Mouse (Mus musculus) MEL (cell line): ENCODE data around the gene Gtpbp1. TPM values are rescaled to one million over a fixed set of nuclear protein-coding genes. Genes with fewer than 3 reads are reported as not detected.

Source experiments
- DNase-seq: peaks from one replicate; pipeline ENCODE4 v3.0.0; 2011; ENCODE audit warnings: low read depth, low spot score
- H3K27ac ChIP-seq: 2 replicates; pipeline ENCODE4 v1.5.1; 2012; ENCODE audit warnings: low read depth, mild to moderate bottlenecking, control low read depth, low read length, moderate library complexity; ENCODE audit not compliant: control insufficient read depth
- H3K27me3 ChIP-seq, 2 experiments: fragments of 150-350 bp in 1 of 2; sonication (generic) in 1 of 2; 2 replicates each; pipeline ENCODE4 v1.6.1; 2012; ENCODE audit warnings: low read length in 2 of 2, mild to moderate bottlenecking in 2 of 2, improper control_type of control experiment in 1 of 2, moderate library complexity in 1 of 2; ENCODE audit not compliant: insufficient read depth in 2 of 2, control insufficient read depth in 1 of 2
- H3K36me3 ChIP-seq, 2 experiments: 2 replicates each; pipeline ENCODE4 v1.6.1; 2012 to 2014; ENCODE audit warnings: low read length in 2 of 2, improper control_type of control experiment in 1 of 2, inconsistent platforms in 1 of 2, mild to moderate bottlenecking in 1 of 2; ENCODE audit not compliant: insufficient read depth in 2 of 2, control insufficient read depth in 1 of 2
- H3K4me1 ChIP-seq, 2 experiments: fragments of 150-350 bp in 1 of 2; sonication (generic) in 1 of 2; 2 replicates each; pipeline ENCODE4 v1.6.1; 2012; ENCODE audit warnings: low read length in 2 of 2, improper control_type of control experiment in 1 of 2, mild to moderate bottlenecking in 1 of 2; ENCODE audit not compliant: insufficient read depth in 2 of 2, control insufficient read depth in 1 of 2
- H3K4me3 ChIP-seq, 2 experiments: fragments of 150-350 bp in 1 of 2; sonication (generic) in 1 of 2; 2 replicates each; pipeline ENCODE4 v1.5.1; 2012; ENCODE audit warnings: low read depth in 2 of 2, low read length in 2 of 2, mild to moderate bottlenecking in 2 of 2, moderate library complexity in 2 of 2, control low read depth in 1 of 2, improper control_type of control experiment in 1 of 2; ENCODE audit not compliant: control insufficient read depth in 1 of 2, insufficient read depth in 1 of 2
- H3K79me2 ChIP-seq: 2 replicates; pipeline ENCODE4 v1.6.1; 2012; ENCODE audit warnings: mild to moderate bottlenecking, low read length, moderate library complexity; ENCODE audit not compliant: control insufficient read depth, poor library complexity, insufficient read depth
- H3K9ac ChIP-seq: 2 replicates; pipeline ENCODE4 v1.6.1; 2012; ENCODE audit warnings: low read depth, mild to moderate bottlenecking, control low read depth, low read length, moderate library complexity; ENCODE audit not compliant: control insufficient read depth, poor library complexity, severe bottlenecking
- H3K9me3 ChIP-seq: fragments of 150-350 bp; sonication (generic); replicated peaks from 2 replicates; pipeline ENCODE4 v1.6.1; 2012; ENCODE audit warnings: mild to moderate bottlenecking, low read length, improper control_type of control experiment, moderate library complexity; ENCODE audit not compliant: insufficient read depth
- CHD1 ChIP-seq: IDR thresholded peaks from 2 replicates; pipeline ENCODE4 v1.6.1; 2012; ENCODE audit warnings: low read depth, mild to moderate bottlenecking, inconsistent platforms, low read length, improper control_type of control experiment
- CTCF ChIP-seq, 3 experiments: IDR thresholded peaks in 2 of 3; conservative IDR thresholded peaks in 1 of 3; 2 replicates each; pipeline ENCODE4 v1.5.1; 2011 to 2012; ENCODE audit warnings: low read length in 3 of 3, low read depth in 2 of 3, mild to moderate bottlenecking in 2 of 3, improper control_type of control experiment in 1 of 3, inconsistent platforms in 1 of 3, mixed read lengths in 1 of 3, moderate library complexity in 1 of 3; ENCODE audit not compliant: control insufficient read depth in 1 of 3, insufficient read depth in 1 of 3, poor library complexity in 1 of 3, severe bottlenecking in 1 of 3
- E2F4 ChIP-seq: IDR thresholded peaks from 2 replicates; pipeline ENCODE4 v1.6.1; 2011; ENCODE audit warnings: low read depth, low read length, improper control_type of control experiment, borderline replicate concordance
- ELF1 ChIP-seq: IDR thresholded peaks from 2 replicates; pipeline ENCODE4 v1.6.1; 2014; ENCODE audit warnings: low read depth, mild to moderate bottlenecking, inconsistent platforms, low read length, improper control_type of control experiment, moderate library complexity
- ETS1 ChIP-seq: IDR thresholded peaks from 2 replicates; pipeline ENCODE4 v1.6.1; 2012; ENCODE audit warnings: low read depth, mild to moderate bottlenecking, inconsistent platforms, low read length, improper control_type of control experiment, moderate library complexity
- JUND ChIP-seq: IDR thresholded peaks from 2 replicates; pipeline ENCODE4 v1.6.1; 2011; ENCODE audit warnings: low read depth, mild to moderate bottlenecking, improper control_type of control experiment, low read length
- MAFK ChIP-seq: IDR thresholded peaks from 2 replicates; pipeline ENCODE4 v1.6.1; 2011; ENCODE audit warnings: low read depth, mild to moderate bottlenecking, low read length, improper control_type of control experiment, borderline replicate concordance
- MAZ ChIP-seq: IDR thresholded peaks from 2 replicates; pipeline ENCODE4 v1.6.1; 2012; ENCODE audit warnings: low read depth, mild to moderate bottlenecking, inconsistent platforms, low read length, improper control_type of control experiment
- MEF2A ChIP-seq: IDR thresholded peaks from 2 replicates; pipeline ENCODE4 v1.6.1; 2014; ENCODE audit warnings: low read depth, mild to moderate bottlenecking, inconsistent platforms, low read length, improper control_type of control experiment; ENCODE audit not compliant: poor library complexity, insufficient replicate concordance, severe bottlenecking; ENCODE audit errors: extremely low read depth
- MXI1 ChIP-seq: IDR thresholded peaks from 2 replicates; pipeline ENCODE4 v1.6.1; 2011; ENCODE audit warnings: mild to moderate bottlenecking, low read depth, low read length, improper control_type of control experiment
- MYB ChIP-seq: IDR thresholded peaks from 2 replicates; pipeline ENCODE4 v1.6.1; 2011; ENCODE audit warnings: mild to moderate bottlenecking, low read depth, low read length, improper control_type of control experiment
- MYC ChIP-seq: IDR thresholded peaks from 2 replicates; pipeline ENCODE4 v1.6.1; 2011; ENCODE audit warnings: low read depth, mild to moderate bottlenecking, low read length, improper control_type of control experiment, moderate library complexity
- POLR2A ChIP-seq, 2 experiments: IDR thresholded peaks; 2 replicates each; pipeline ENCODE4 v1.6.1; 2011 to 2012; ENCODE audit warnings: low read length in 2 of 2, mild to moderate bottlenecking in 2 of 2, control low read depth in 1 of 2, improper control_type of control experiment in 1 of 2, low read depth in 1 of 2, moderate library complexity in 1 of 2; ENCODE audit not compliant: control insufficient read depth in 1 of 2, insufficient read depth in 1 of 2, poor library complexity in 1 of 2
- POLR2AphosphoS5 ChIP-seq: IDR thresholded peaks from 2 replicates; pipeline ENCODE4 v1.6.1; 2012; ENCODE audit warnings: low read depth, borderline replicate concordance, mild to moderate bottlenecking, inconsistent platforms, low read length, moderate library complexity, mixed read lengths
- RAD21 ChIP-seq: IDR thresholded peaks from 2 replicates; pipeline ENCODE4 v1.6.1; 2011; ENCODE audit warnings: mild to moderate bottlenecking, low read depth, low read length, improper control_type of control experiment
- RCOR1 ChIP-seq: IDR thresholded peaks from 2 replicates; pipeline ENCODE4 v1.6.1; 2012; ENCODE audit warnings: low read depth, mild to moderate bottlenecking, inconsistent platforms, low read length, improper control_type of control experiment
- SIN3A ChIP-seq: IDR thresholded peaks from 2 replicates; pipeline ENCODE4 v1.6.1; 2012; ENCODE audit warnings: low read length, improper control_type of control experiment, inconsistent platforms
- TAL1 ChIP-seq: IDR thresholded peaks from 2 replicates; pipeline ENCODE4 v1.6.1; 2012; ENCODE audit warnings: mild to moderate bottlenecking, inconsistent platforms, low read length, moderate library complexity, mixed read lengths
- TBP ChIP-seq: IDR thresholded peaks from 2 replicates; pipeline ENCODE4 v1.8.0; 2011; ENCODE audit warnings: low read depth, low read length, improper control_type of control experiment
- UBTF ChIP-seq: IDR thresholded peaks from 2 replicates; pipeline ENCODE4 v1.6.1; 2012; ENCODE audit warnings: low read depth, mild to moderate bottlenecking, inconsistent platforms, low read length, improper control_type of control experiment, moderate library complexity, borderline replicate concordance; ENCODE audit not compliant: insufficient read depth
- USF1 ChIP-seq: IDR thresholded peaks from 2 replicates; pipeline ENCODE4 v1.6.1; 2014; ENCODE audit warnings: low read depth, mild to moderate bottlenecking, inconsistent platforms, low read length, improper control_type of control experiment, moderate library complexity
- USF2 ChIP-seq, 2 experiments: IDR thresholded peaks; 2 replicates each; pipeline ENCODE4 v1.6.1; 2011 to 2012; ENCODE audit warnings: improper control_type of control experiment in 2 of 2, low read length in 2 of 2, borderline replicate concordance in 1 of 2, inconsistent platforms in 1 of 2, low read depth in 1 of 2, mild to moderate bottlenecking in 1 of 2; ENCODE audit not compliant: insufficient read depth in 1 of 2
- ZNF384 ChIP-seq: IDR thresholded peaks from 2 replicates; pipeline ENCODE4 v1.6.1; 2012; ENCODE audit warnings: low read depth, mild to moderate bottlenecking, inconsistent platforms, low read length, improper control_type of control experiment
- polyA plus RNA-seq, 2 experiments: library from polyadenylated mRNA; stranded (reverse) in 1 of 2; unstranded in 1 of 2; fragments of >175 nt in 1 of 2; fragments of >200 nt in 1 of 2; gene quantifications; 2 replicates each; pipeline versions ENCODE4 v1.2.1 to v1.2.4; 2012; ENCODE audit warnings: low replicate concordance in 2 of 2, low read depth in 1 of 2; ENCODE audit not compliant: insufficient read length in 2 of 2, insufficient read depth in 1 of 2, missing spikeins in 1 of 2
- total RNA-seq: library from RNA; depleted of rRNA; stranded (reverse); fragments of 300-350 nt; gene quantifications from 2 replicates; pipeline ENCODE4 v1.2.3, GENCODE M21; 2012

Gene Gtpbp1
- total and polyA plus RNA-seq, 3 experiments, result 50.3 to 92.2 TPM; not detected in 1

DNA sequence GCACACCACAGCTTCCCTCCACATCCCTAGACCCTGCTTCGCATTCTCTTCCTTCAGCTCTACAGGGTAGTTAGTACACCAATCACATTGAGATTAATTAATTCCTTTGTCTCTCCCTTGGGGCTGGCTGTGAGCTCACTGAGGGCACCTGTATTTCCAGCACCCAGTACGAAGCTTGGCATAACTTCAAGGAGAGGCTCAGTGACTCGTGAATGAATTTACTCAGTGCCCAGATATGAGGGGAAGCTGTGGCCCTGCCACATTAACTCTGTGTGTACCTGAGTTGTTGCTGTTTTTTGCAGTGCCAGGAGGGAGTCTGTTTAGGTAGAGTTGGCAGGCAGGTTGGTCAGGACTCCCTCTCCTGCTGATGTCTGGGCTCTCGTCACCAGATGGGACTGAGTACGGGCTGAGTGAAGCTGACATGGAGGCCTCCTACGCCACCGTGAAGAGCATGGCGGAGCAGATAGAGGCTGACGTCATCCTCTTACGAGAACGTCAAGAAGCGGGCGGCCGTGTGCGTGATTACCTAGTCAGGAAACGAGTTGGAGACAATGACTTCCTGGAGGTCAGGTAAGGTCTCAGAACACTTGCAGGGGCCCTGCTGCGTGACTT, 16.1 kb downstream of the Gtpbp1 start:
- Histone ChIP-seq H3K9me3 (no peaks in the 10 kb centered on the region), H3K4me1 (no peaks in the 10 kb centered on the region), H3K27me3 (no peaks in the 10 kb centered on the region), H3K27ac (no peak overlapping the region), H3K4me3 (no peak overlapping the region), H3K9ac (no peak overlapping the region), H3K36me3 (peaks cover 0 to 5% of the 10 kb centered on the region in 2 experiments; a peak in 2 of 4 replicates), H3K79me2 (no peaks in the 10 kb centered on the region)
- TF ChIP-seq RAD21, result no peak
- TF ChIP-seq MYC, result no peak
- no peak for TF ChIP-seq MYB
- no peak for TF ChIP-seq POLR2A (IDR thresholded peaks at IDR 0.05; ENCODE audit: control insufficient read depth in 1 of 2, insufficient read depth in 1 of 2, low read depth in 1 of 2, low read length in 2 of 2, poor library complexity in 1 of 2)
- no peak for TF ChIP-seq UBTF
- TF ChIP-seq MAZ, result no peak
- no peak for TF ChIP-seq RCOR1
- TF ChIP-seq CHD1, result no peak
- TF ChIP-seq ETS1, result no peak
- no peak for DNase-seq

DNA sequence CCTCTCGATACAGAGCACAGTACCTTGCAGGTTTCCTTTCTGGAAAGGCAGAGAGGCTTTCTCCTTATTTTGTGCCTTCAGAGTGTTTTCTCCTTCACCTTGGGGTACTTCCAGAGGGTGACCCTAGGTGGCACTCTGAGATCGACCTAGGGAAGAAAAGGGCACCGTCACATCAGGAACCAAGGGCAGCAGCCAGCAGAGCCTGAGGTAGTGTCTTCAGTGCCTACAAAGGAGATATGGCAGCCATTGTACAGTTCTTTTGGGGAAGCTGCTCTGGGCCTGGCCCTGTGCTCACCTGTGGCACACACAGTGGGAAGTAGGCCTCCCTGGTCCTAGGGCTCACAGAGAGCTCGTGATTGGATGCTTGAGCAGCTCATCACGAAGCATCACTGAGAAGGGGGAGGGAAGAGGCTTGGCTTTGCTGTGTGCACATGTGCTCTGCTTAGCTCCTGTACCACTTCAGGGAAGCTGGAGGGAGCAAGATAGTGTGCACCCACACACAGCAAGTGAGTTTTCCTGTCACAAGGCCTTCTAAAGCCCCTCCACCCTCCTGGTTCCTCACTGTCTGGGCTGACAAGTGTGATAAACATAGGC, 17.7 kb downstream of the Gtpbp1 start:
- Histone ChIP-seq H3K4me1 (no peaks in the 10 kb centered on the region), H3K9me3 (no peaks in the 10 kb centered on the region), H3K9ac (no peak overlapping the region), H3K79me2 (no peaks in the 10 kb centered on the region), H3K4me3 (no peak overlapping the region), H3K27me3 (no peaks in the 10 kb centered on the region), H3K27ac (no peak overlapping the region), H3K36me3 (peaks cover 0 to 7% of the 10 kb centered on the region in 2 experiments; a peak in 2 of 4 replicates)
- peak; percentile 23 for DNase-seq
- no peak for TF ChIP-seq SIN3A
- peak in 1 of 3 experiments; percentile 41; a peak in 2 of 6 replicates for TF ChIP-seq CTCF (IDR thresholded peaks at IDR 0.05 in 2 of 3, conservative IDR thresholded peaks at IDR 0.05 in 1 of 3; ENCODE audit: control insufficient read depth in 1 of 3, insufficient read depth in 1 of 3, low read depth in 2 of 3, low read length in 3 of 3, poor library complexity in 1 of 3, severe bottlenecking in 1 of 3)
- TF ChIP-seq POLR2A (IDR thresholded peaks at IDR 0.05; ENCODE audit: control insufficient read depth in 1 of 2, insufficient read depth in 1 of 2, low read depth in 1 of 2, low read length in 2 of 2, poor library complexity in 1 of 2), result no peak
- peak; percentile 3 for TF ChIP-seq RAD21
- TF ChIP-seq E2F4, result no peak
- no peak for TF ChIP-seq POLR2AphosphoS5
- TF ChIP-seq MAZ, result no peak

DNA sequence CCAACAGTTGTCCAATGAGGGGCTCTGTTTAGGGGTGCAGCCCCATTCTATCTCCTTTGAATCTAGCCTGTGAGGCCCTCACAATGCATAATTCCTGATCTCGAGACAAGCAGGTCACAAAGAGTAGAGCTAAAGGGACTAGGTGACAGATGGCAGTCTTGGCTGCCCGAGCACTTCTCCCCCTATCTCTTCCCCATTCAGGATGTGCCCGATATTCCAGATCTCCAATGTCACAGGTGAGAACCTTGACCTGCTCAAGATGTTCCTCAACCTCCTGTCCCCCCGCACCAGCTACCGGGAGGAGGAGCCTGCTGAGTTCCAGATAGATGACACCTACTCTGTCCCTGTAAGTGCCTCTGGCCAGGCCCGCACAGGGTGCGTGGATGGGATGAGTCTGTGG, 25.0 kb downstream of the Gtpbp1 start:
- Histone ChIP-seq H3K36me3 (peaks cover 0 to 4% of the 10 kb centered on the region in 2 experiments; a peak in 1 of 4 replicates), H3K4me3 (no peak overlapping the region), H3K4me1 (no peaks in the 10 kb centered on the region), H3K9me3 (no peaks in the 10 kb centered on the region), H3K27me3 (no peaks in the 10 kb centered on the region), H3K9ac (no peak overlapping the region), H3K79me2 (no peaks in the 10 kb centered on the region), H3K27ac (no peak overlapping the region)
- DNase-seq, result no peak
- TF ChIP-seq TBP (no peak), USF1 (no peak), MEF2A (no peak), MAZ (no peak), MYB (no peak), TAL1 (no peak), POLR2AphosphoS5 (no peak), USF2 (IDR thresholded peaks at IDR 0.05; ENCODE audit: borderline replicate concordance in 1 of 2, insufficient read depth in 1 of 2, low read depth in 1 of 2, low read length in 2 of 2) (no peak), ZNF384 (no peak), UBTF (no peak), JUND (no peak), MXI1 (no peak), MAFK (no peak), ELF1 (no peak), ETS1 (no peak), SIN3A (no peak)
